Mouse (Mus musculus) stomach, postnatal 0 days (tissue): ENCODE data around the gene 3110021N24Rik. TPM values are rescaled to one million over a fixed set of nuclear protein-coding genes. Genes with fewer than 3 reads are reported as not detected.
A peak's percentile ranks its signal among the peaks of the same experiment; 100 is the strongest.

ENCODE experiments used
- ATAC-seq: fragments of 200-750 bp; cut with Nextera tagmentation; 2 replicates; pipeline ENCODE4 v1.8.0; 2017; ENCODE audit not compliant: low FRiP score, low TSS enrichment
- DNase-seq: peaks from one replicate; pipeline ENCODE4 v3.0.0-alpha.2; 2016; ENCODE audit warnings: low spot score
- H3K27ac ChIP-seq: fragments of 300-500 bp; sonication (generic); replicated peaks from 2 replicates; pipeline ENCODE4 v1.5.1; 2014; ENCODE audit warnings: mild to moderate bottlenecking, control low read depth
- H3K27me3 ChIP-seq: fragments of 300-500 bp; sonication (generic); 2 replicates; pipeline ENCODE4 v1.6.1; 2014; ENCODE audit warnings: low read length; ENCODE audit not compliant: control insufficient read depth, insufficient read depth
- H3K36me3 ChIP-seq: fragments of 300-500 bp; sonication (generic); 2 replicates; pipeline ENCODE4 v1.6.1; 2014; ENCODE audit warnings: low read length, mixed read lengths; ENCODE audit not compliant: control insufficient read depth, insufficient read depth
- H3K4me1 ChIP-seq: fragments of 300-500 bp; sonication (generic); replicated peaks from 2 replicates; pipeline ENCODE4 v1.6.1; 2014; ENCODE audit warnings: antibody characterized with exemption; ENCODE audit not compliant: control insufficient read depth, insufficient read depth
- H3K4me2 ChIP-seq: fragments of 300-500 bp; sonication (generic); replicated peaks from 2 replicates; pipeline ENCODE4 v1.6.1; 2014; ENCODE audit warnings: low read depth, mild to moderate bottlenecking, control low read depth, moderate library complexity
- H3K4me3 ChIP-seq: fragments of 300-500 bp; sonication (generic); 2 replicates; pipeline ENCODE4 v1.5.1; 2014; ENCODE audit warnings: low read depth, low read length, control low read depth
- H3K9ac ChIP-seq: fragments of 300-500 bp; sonication (generic); 2 replicates; pipeline ENCODE4 v1.6.1; 2014; ENCODE audit warnings: mild to moderate bottlenecking, low read length, control low read depth, mixed read lengths
- H3K9me3 ChIP-seq: fragments of 300-500 bp; sonication (generic); 2 replicates; pipeline ENCODE4 v1.6.1; 2016; ENCODE audit warnings: low read length; ENCODE audit not compliant: control insufficient read depth
- CTCF ChIP-seq: IDR thresholded peaks from 2 replicates; pipeline ENCODE4 v1.5.1; 2016; ENCODE audit warnings: antibody characterized with exemption, low read depth, mild to moderate bottlenecking, moderate library complexity
- EP300 ChIP-seq: optimal IDR thresholded peaks from 2 replicates; pipeline ENCODE3; 2016; ENCODE audit warnings: antibody characterized with exemption
- WGBS: fragments of 180-500 bp; shearing (Covaris S2); extraction: QIAGEN DNeasy Blood & Tissue Kit; methylation state at CpG from one replicate; pipeline ENCODE4 v1.1.7; 2014; 5-methylcytosine and 5-hydroxymethylcytosine counted together
- polyA plus RNA-seq: library from polyadenylated mRNA; unstranded; fragments of >200 nt; fragmentation: Nextera tagmentation; extraction: Ambion mirVana; gene quantifications from 2 replicates; pipeline ENCODE4 v1.2.1, GENCODE M21; 2015

Gene 3110021N24Rik
- polyA plus RNA-seq, 1 experiment from 2014 or later: 0.99 TPM

GRCm38 (mm10) chr4:108798083-108798830 is 78.8 kb downstream of the 3110021N24Rik start:
- 54% methylated on average over 2 of the region's 2 CpGs for WGBS

DNA sequence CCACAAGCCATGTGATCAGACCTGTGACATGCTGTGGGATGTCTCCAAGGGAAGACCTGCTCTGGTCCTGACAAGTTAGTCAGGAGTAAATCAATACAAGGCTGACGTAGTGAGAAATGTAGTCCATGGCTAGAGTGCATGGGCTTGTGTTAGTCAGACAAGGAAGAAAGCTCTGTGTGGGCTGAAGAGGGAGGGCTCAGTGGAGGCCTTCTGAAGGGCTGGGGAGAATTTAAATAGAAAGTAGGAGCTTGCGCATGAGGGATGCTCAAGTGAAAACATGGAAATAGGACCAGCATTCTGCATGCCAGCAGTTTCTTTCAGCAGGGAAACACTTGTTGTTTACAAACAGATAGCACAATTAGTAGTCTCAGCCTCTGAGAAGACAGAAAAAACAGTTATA is 84.1 kb downstream of the 3110021N24Rik start:
- Histone ChIP-seq H3K4me1 (no peaks in the 10 kb centered on the region), H3K36me3 (no peaks in the 10 kb centered on the region), H3K9ac (no peak overlapping the region), H3K9me3 (no peaks in the 10 kb centered on the region), H3K27me3 (no peaks in the 10 kb centered on the region), H3K4me2 (no peak overlapping the region), H3K27ac (no peak overlapping the region), H3K4me3 (no peak overlapping the region)
- no peak; the same call in 1 of the 2 replicates for ATAC-seq
- no peak for DNase-seq
- no peak for TF ChIP-seq EP300
- no peak for TF ChIP-seq CTCF
- 73% methylated on average over 2 of the region's 2 CpGs for WGBS

More at GRCm38 (mm10) chr4:108798083-108798830, 78.8 kb downstream of the 3110021N24Rik start:
- Histone ChIP-seq H3K27ac (no peak overlapping the region), H3K4me2 (no peak overlapping the region), H3K9me3 (no peaks in the 10 kb centered on the region), H3K9ac (no peak overlapping the region), H3K4me3 (no peak overlapping the region), H3K36me3 (no peaks in the 10 kb centered on the region), H3K27me3 (no peaks in the 10 kb centered on the region), H3K4me1 (no peaks in the 10 kb centered on the region)
- peak; percentile 81 for DNase-seq
- TF ChIP-seq EP300 (no peak), CTCF (peak; percentile 84)
- ATAC-seq: peak; percentile 67

GRCm38 (mm10) chr4:108811142-108811541 is 91.7 kb downstream of the 3110021N24Rik start:
- Histone ChIP-seq H3K9me3 (no peaks in the 10 kb centered on the region), H3K4me2 (no peak overlapping the region), H3K36me3 (no peaks in the 10 kb centered on the region), H3K27ac (no peak overlapping the region), H3K4me1 (no peaks in the 10 kb centered on the region), H3K4me3 (no peak overlapping the region), H3K9ac (no peak overlapping the region), H3K27me3 (no peaks in the 10 kb centered on the region)
- no peak for TF ChIP-seq EP300
- no peak for DNase-seq
- WGBS: 76% methylated on average over 4 of the region's 4 CpGs
- no peak for ATAC-seq

- no peak overlapping the region for H3K4me2 ChIP-seq
- no peak for ATAC-seq
- H3K4me1 ChIP-seq: no peaks in the 10 kb centered on the region
- no peak for DNase-seq
- 74% methylated on average over 6 of the region's 6 CpGs for WGBS
- no peak overlapping the region for H3K27ac ChIP-seq
- no peaks in the 10 kb centered on the region for H3K9me3 ChIP-seq
- no peak overlapping the region for H3K4me3 ChIP-seq
- TF ChIP-seq CTCF (no peak), EP300 (no peak)
- no peaks in the 10 kb centered on the region for H3K27me3 ChIP-seq
- H3K36me3 ChIP-seq: no peaks in the 10 kb centered on the region
- no peak overlapping the region for H3K9ac ChIP-seq
Observed at GRCm38 (mm10) chr4:108811550-108811949, 92.1 kb downstream of the 3110021N24Rik start.

DNA sequence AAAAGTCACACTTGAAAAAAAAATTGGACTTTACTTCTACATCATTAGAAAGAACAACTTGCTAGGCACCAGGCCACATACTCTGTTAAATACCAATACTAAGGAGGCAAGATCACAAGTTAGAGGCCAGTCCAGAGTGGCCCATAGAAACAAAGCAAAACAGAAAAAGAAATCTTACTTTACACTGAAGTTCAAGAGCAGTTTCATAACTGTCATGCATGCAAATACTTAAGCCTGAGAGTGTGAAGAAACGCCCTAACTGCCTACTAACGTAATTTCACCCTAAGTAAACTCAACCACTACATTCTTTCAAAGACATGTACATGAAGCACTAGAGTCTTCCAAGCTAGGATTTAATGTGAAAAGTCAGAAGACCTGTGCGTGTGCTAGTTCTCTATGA is 106.2 kb downstream of the 3110021N24Rik start:
- Histone ChIP-seq H3K9ac (no peak overlapping the region), H3K27ac (no peak overlapping the region), H3K27me3 (no peaks in the 10 kb centered on the region), H3K9me3 (no peaks in the 10 kb centered on the region), H3K4me3 (no peak overlapping the region), H3K36me3 (peaks cover 18% of the 10 kb centered on the region; the same call in 1 of the 2 replicates), H3K4me2 (no peak overlapping the region), H3K4me1 (no peaks in the 10 kb centered on the region)
- DNase-seq: no peak
- WGBS: 79% methylated on average over 3 of the region's 3 CpGs
- TF ChIP-seq CTCF (no peak), EP300 (no peak)
- ATAC-seq: no peak

DNA sequence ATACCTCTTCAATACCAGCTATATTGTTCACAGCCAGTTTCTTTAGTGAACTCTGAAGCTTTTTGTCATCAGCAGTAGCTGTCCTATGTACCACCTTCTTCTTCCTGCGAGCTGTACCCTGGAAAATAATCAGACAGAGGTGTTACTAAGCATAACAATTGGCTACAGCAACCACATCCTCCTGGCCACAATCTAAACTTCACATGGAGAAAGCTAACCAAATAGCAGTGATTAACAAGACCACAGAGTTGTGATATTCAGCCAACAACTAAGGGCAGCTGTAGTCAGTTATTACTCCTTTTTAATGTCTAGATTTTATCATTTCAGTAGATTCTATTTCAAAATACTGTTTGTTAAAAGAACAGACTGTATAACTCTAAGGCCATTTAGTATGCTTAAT is 106.6 kb downstream of the 3110021N24Rik start:
- 86% methylated on average over 1 of the region's 1 CpGs for WGBS

More for the DNA sequence above, 106.6 kb downstream of the 3110021N24Rik start:
- Histone ChIP-seq H3K9me3 (no peaks in the 10 kb centered on the region), H3K4me2 (no peak overlapping the region), H3K4me3 (no peak overlapping the region), H3K27me3 (no peaks in the 10 kb centered on the region), H3K4me1 (no peaks in the 10 kb centered on the region), H3K9ac (no peak overlapping the region), H3K27ac (no peak overlapping the region), H3K36me3 (peaks cover 18% of the 10 kb centered on the region; the same call in 1 of the 2 replicates)
- no peak for ATAC-seq
- TF ChIP-seq CTCF (no peak), EP300 (no peak)
- DNase-seq: no peak
